Mouse (Mus musculus) heart, embryonic 11.5 days (tissue): ENCODE results near the gene Zfp385b. TPM values are rescaled to one million over a fixed set of nuclear protein-coding genes. Genes with fewer than 3 reads are reported as not detected.
A peak's percentile ranks its signal among the peaks of the same experiment; 100 is the strongest.

Experiments used
- ATAC-seq: fragments of 200-750 bp; cut with Nextera tagmentation; replicated peaks from 2 replicates; pipeline ENCODE4 v1.8.0; 2017; ENCODE audit warnings: moderate library complexity; ENCODE audit not compliant: insufficient number of reproducible peaks, low FRiP score, low TSS enrichment
- H3K27ac ChIP-seq: fragments of 300-500 bp; sonication (generic); 2 replicates; pipeline ENCODE4 v1.5.1; 2014; ENCODE audit warnings: mild to moderate bottlenecking, low read depth, low read length
- H3K27me3 ChIP-seq: fragments of 300-500 bp; sonication (generic); 2 replicates; pipeline ENCODE4 v1.6.1; 2014; ENCODE audit warnings: mild to moderate bottlenecking, low read length, mixed read lengths; ENCODE audit not compliant: control insufficient read depth, insufficient read depth
- H3K36me3 ChIP-seq: fragments of 300-500 bp; sonication (generic); 2 replicates; pipeline ENCODE4 v1.6.1; 2014; ENCODE audit warnings: mild to moderate bottlenecking, low read length, moderate library complexity, mixed read lengths; ENCODE audit not compliant: control insufficient read depth, insufficient read depth
- H3K4me1 ChIP-seq: fragments of 300-500 bp; sonication (generic); 2 replicates; pipeline ENCODE4 v1.6.1; 2014; ENCODE audit warnings: low read length; ENCODE audit not compliant: control insufficient read depth, insufficient read depth
- H3K4me2 ChIP-seq: fragments of 300-500 bp; sonication (generic); 2 replicates; pipeline ENCODE4 v1.6.1; 2014; ENCODE audit warnings: mild to moderate bottlenecking, moderate library complexity
- H3K4me3 ChIP-seq: fragments of 300-500 bp; sonication (generic); 2 replicates; pipeline ENCODE4 v1.5.1; 2014; ENCODE audit warnings: low read depth, low read length
- H3K9ac ChIP-seq: fragments of 300-500 bp; sonication (generic); 2 replicates; pipeline ENCODE4 v1.6.1; 2014; ENCODE audit warnings: mild to moderate bottlenecking, low read depth, low read length, moderate library complexity
- H3K9me3 ChIP-seq: fragments of 300-500 bp; sonication (generic); replicated peaks from 2 replicates; pipeline ENCODE4 v1.6.1; 2016; ENCODE audit warnings: low read length; ENCODE audit not compliant: control insufficient read depth
- WGBS: fragments of 180-500 bp; shearing (Covaris S2); extraction: QIAGEN DNeasy Blood & Tissue Kit; methylation state at CpG from one replicate; pipeline ENCODE4 v1.1.7; 2014; ENCODE audit not compliant: insufficient replicate concordance; 5-methylcytosine and 5-hydroxymethylcytosine counted together
- polyA plus RNA-seq: library from polyadenylated mRNA; unstranded; fragments of >200 nt; fragmentation: Nextera tagmentation; extraction: Ambion mirVana; gene quantifications from 2 replicates; pipeline ENCODE4 v1.2.1, GENCODE M21; 2014

Gene Zfp385b
- polyA plus RNA-seq, 1 experiment from 2014 or later = 3.8 TPM

GRCm38 (mm10) chr2:77707138-77707537 is 112.3 kb downstream of the Zfp385b start:
- Histone ChIP-seq H3K36me3 (no peaks in the 10 kb centered on the region), H3K27ac (no peak overlapping the region), H3K4me3 (no peak overlapping the region), H3K4me1 (no peaks in the 10 kb centered on the region), H3K9me3 (no peaks in the 10 kb centered on the region), H3K9ac (no peak overlapping the region), H3K27me3 (no peaks in the 10 kb centered on the region), H3K4me2 (no peak overlapping the region)
- WGBS = 74% methylated on average over 9 of the region's 9 CpGs
- ATAC-seq = no peak

GRCm38 (mm10) chr2:77705476-77705875 is 114.0 kb downstream of the Zfp385b start:
- no peak for ATAC-seq
- Histone ChIP-seq H3K9ac (no peak overlapping the region), H3K27me3 (no peaks in the 10 kb centered on the region), H3K4me1 (no peaks in the 10 kb centered on the region), H3K4me3 (no peak overlapping the region), H3K4me2 (no peak overlapping the region), H3K27ac (no peak overlapping the region), H3K9me3 (no peaks in the 10 kb centered on the region), H3K36me3 (no peaks in the 10 kb centered on the region)
- WGBS = 58% methylated on average over 2 of the region's 2 CpGs

- H3K27me3 ChIP-seq = no peaks in the 10 kb centered on the region
- H3K4me3 ChIP-seq = 0 out of 2 replicates have a peak overlapping the region, but pooled peaks have one; percentile 14
- 53% methylated on average over 19 of the region's 19 CpGs for WGBS
- no peaks in the 10 kb centered on the region for H3K4me1 ChIP-seq
- H3K36me3 ChIP-seq = no peaks in the 10 kb centered on the region
- H3K9ac ChIP-seq = no peak overlapping the region
- H3K27ac ChIP-seq = no peak overlapping the region
- no peak for ATAC-seq
- no peaks in the 10 kb centered on the region for H3K9me3 ChIP-seq
- H3K4me2 ChIP-seq = peak overlapping the region; percentile 52
Observed at GRCm38 (mm10) chr2:77703080-77703479, 116.4 kb downstream of the Zfp385b start.

GRCm38 (mm10) chr2:77691174-77691573 is 128.3 kb downstream of the Zfp385b start:
- Histone ChIP-seq H3K4me1 (no peaks in the 10 kb centered on the region), H3K27ac (no peak overlapping the region), H3K9me3 (no peaks in the 10 kb centered on the region), H3K4me3 (no peak overlapping the region), H3K9ac (no peak overlapping the region), H3K27me3 (no peaks in the 10 kb centered on the region), H3K36me3 (no peaks in the 10 kb centered on the region), H3K4me2 (no peak overlapping the region)
- 69% methylated on average over 8 of the region's 8 CpGs for WGBS
- no peak for ATAC-seq

- H3K27ac ChIP-seq = no peak overlapping the region
- H3K9ac ChIP-seq = no peak overlapping the region
- H3K4me1 ChIP-seq = no peaks in the 10 kb centered on the region
- no peak overlapping the region for H3K4me3 ChIP-seq
- WGBS = 45% methylated on average over 8 of the region's 8 CpGs
- no peaks in the 10 kb centered on the region for H3K27me3 ChIP-seq
- H3K4me2 ChIP-seq = no peak overlapping the region
- no peaks in the 10 kb centered on the region for H3K36me3 ChIP-seq
- ATAC-seq = no peak
- H3K9me3 ChIP-seq = no peaks in the 10 kb centered on the region
Observed at GRCm38 (mm10) chr2:77690316-77690715, 129.1 kb downstream of the Zfp385b start.

- Histone ChIP-seq H3K4me1 (no peaks in the 10 kb centered on the region), H3K36me3 (no peaks in the 10 kb centered on the region), H3K4me2 (no peak overlapping the region), H3K9me3 (no peaks in the 10 kb centered on the region), H3K4me3 (no peak overlapping the region), H3K27me3 (no peaks in the 10 kb centered on the region), H3K9ac (no peak overlapping the region), H3K27ac (no peak overlapping the region)
- ATAC-seq = no peak
- 85% methylated on average over 4 of the region's 4 CpGs for WGBS
Observed at GRCm38 (mm10) chr2:77688651-77689050, 130.8 kb downstream of the Zfp385b start.

GRCm38 (mm10) chr2:77684088-77684487 is 135.4 kb downstream of the Zfp385b start:
- Histone ChIP-seq H3K27ac (no peak overlapping the region), H3K27me3 (no peaks in the 10 kb centered on the region), H3K4me2 (no peak overlapping the region), H3K9me3 (no peaks in the 10 kb centered on the region), H3K4me3 (no peak overlapping the region), H3K9ac (no peak overlapping the region), H3K36me3 (no peaks in the 10 kb centered on the region), H3K4me1 (no peaks in the 10 kb centered on the region)
- ATAC-seq = no peak
- 66% methylated on average over 3 of the region's 3 CpGs for WGBS

GRCm38 (mm10) chr2:77682205-77682604 is 137.2 kb downstream of the Zfp385b start:
- Histone ChIP-seq H3K36me3 (no peaks in the 10 kb centered on the region), H3K27me3 (no peaks in the 10 kb centered on the region), H3K9me3 (no peaks in the 10 kb centered on the region), H3K4me2 (no peak overlapping the region), H3K4me3 (no peak overlapping the region), H3K4me1 (no peaks in the 10 kb centered on the region), H3K27ac (no peak overlapping the region), H3K9ac (no peak overlapping the region)
- ATAC-seq = no peak
- WGBS = 76% methylated on average over 5 of the region's 5 CpGs

GRCm38 (mm10) chr2:77681741-77682140 is 137.7 kb downstream of the Zfp385b start:
- Histone ChIP-seq H3K36me3 (no peaks in the 10 kb centered on the region), H3K4me3 (no peak overlapping the region), H3K4me1 (no peaks in the 10 kb centered on the region), H3K27me3 (no peaks in the 10 kb centered on the region), H3K27ac (no peak overlapping the region), H3K9me3 (no peaks in the 10 kb centered on the region), H3K9ac (no peak overlapping the region), H3K4me2 (no peak overlapping the region)
- no peak for ATAC-seq
- 74% methylated on average over 5 of the region's 5 CpGs for WGBS
